Comparison of ENCODE assay signal across 27 mouse cellular contexts in the genomic region with DNA sequence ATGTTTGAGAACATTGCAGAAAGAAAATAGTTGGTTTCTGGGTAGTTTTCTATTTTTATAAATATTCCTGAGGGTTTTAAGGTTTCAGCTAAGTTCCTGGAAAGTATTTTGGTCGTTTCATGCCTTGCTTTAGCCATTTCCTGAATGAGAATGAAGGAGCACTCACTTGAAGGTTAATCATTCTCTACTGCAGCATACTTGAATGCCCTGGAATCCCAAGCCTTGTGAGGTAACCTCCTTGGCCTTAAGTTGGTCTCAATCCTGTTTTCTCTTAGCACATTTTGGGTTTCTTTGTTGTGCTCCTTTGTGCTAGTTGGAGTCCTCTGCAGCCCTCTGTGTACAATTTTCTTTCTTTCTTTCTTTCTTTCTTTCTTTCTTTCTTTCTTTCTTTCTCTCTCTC.
DNase-seq lines count a peak whose midpoint lies in the region; ATAC-seq and TF ChIP-seq lines count a peak whose summit lies in the region.
"Had no signal": no experiment of that assay in that cellular context is flagged by ENCODE, and none has a peak within 500 bp of the region (broad histone marks: within the 10 kb centered on the region; RNA-seq: fewer than 3 reads in every experiment).

No protein-coding gene starts in this region.

- no peaks in the 10 kb centered on the region for H3K9me3 ChIP-seq in kidney, postnatal 0 days (replicated peaks; ENCODE audit: low read length)
- no peaks in the 10 kb centered on the region for H3K9me3 ChIP-seq in lung, embryonic 16.5 days (ENCODE audit: control insufficient read depth, low read length)
- H3K9me3 ChIP-seq: embryonic facial prominence, embryonic 12.5 days; forebrain, embryonic 15.5 days; G1E; heart, embryonic 12.5 days; hindbrain, embryonic 13.5 days; limb, embryonic 12.5 days; liver, embryonic 15.5 days; midbrain, embryonic 10.5 days had no signal

- no peak overlapping the region for H3K4me3 ChIP-seq in kidney, adult 2 months (ENCODE audit: insufficient read depth, low read depth, low read length)
- H3K4me3 ChIP-seq in kidney, postnatal 0 days (replicated peaks; ENCODE audit: low read depth, low read length) = no peak overlapping the region
- no peak overlapping the region for H3K4me3 ChIP-seq in lung, embryonic 16.5 days (ENCODE audit: low read length)
- H3K4me3 ChIP-seq: embryonic facial prominence, embryonic 12.5 days; forebrain, embryonic 15.5 days; heart, adult 2 months; heart, embryonic 12.5 days; hindbrain, embryonic 13.5 days; limb, embryonic 12.5 days; liver, embryonic 15.5 days; midbrain, embryonic 10.5 days had no signal

- no peaks in the 10 kb centered on the region for H3K36me3 ChIP-seq in kidney, adult 2 months (ENCODE audit: control insufficient read depth, insufficient read depth, low read length)
- no peaks in the 10 kb centered on the region for H3K36me3 ChIP-seq in kidney, postnatal 0 days (ENCODE audit: insufficient read depth, low read length)
- H3K36me3 ChIP-seq in lung, embryonic 16.5 days (ENCODE audit: control insufficient read depth, insufficient read depth, low read length) = no peaks in the 10 kb centered on the region
- H3K36me3 ChIP-seq: embryonic facial prominence, embryonic 12.5 days; forebrain, embryonic 15.5 days; G1E; heart, embryonic 12.5 days; hindbrain, embryonic 13.5 days; limb, embryonic 12.5 days; liver, embryonic 15.5 days; midbrain, embryonic 10.5 days had no signal

- no peak for TF ChIP-seq POLR2A in kidney, adult 2 months (IDR thresholded peaks at IDR 0.05; ENCODE audit: low read depth, low read length)

- H3K27me3 ChIP-seq in kidney, adult 2 months (replicated peaks; ENCODE audit: control insufficient read depth, insufficient read depth, low read length) = no peaks in the 10 kb centered on the region
- H3K27me3 ChIP-seq in kidney, postnatal 0 days (ENCODE audit: insufficient read depth, low read length) = no peaks in the 10 kb centered on the region
- no peaks in the 10 kb centered on the region for H3K27me3 ChIP-seq in lung, embryonic 16.5 days (ENCODE audit: control insufficient read depth, insufficient read depth, low read depth, low read length)
- H3K27me3 ChIP-seq: embryonic facial prominence, embryonic 12.5 days; forebrain, embryonic 15.5 days; heart, embryonic 12.5 days; hindbrain, embryonic 13.5 days; limb, embryonic 12.5 days; liver, embryonic 15.5 days had no signal

- DNase-seq in kidney, adult 2 months = peak; percentile 69
- no peak for DNase-seq in kidney, postnatal 25 days
- DNase-seq in kidney, postnatal 0 days (ENCODE audit: low spot score) = peak; percentile 56
- DNase-seq in lung, postnatal 36 days = peak; percentile 71
- DNase-seq in ovary, postnatal 10 days (ENCODE audit: low spot score) = no peak
- no peak for DNase-seq in layer of hippocampus, postnatal 10 days (ENCODE audit: low spot score in 2 of 2)
- no peak for DNase-seq in thymus, postnatal 4 days
- DNase-seq: adrenal gland, postnatal 10 days; cerebellum, adult 9-10 months; cerebellum, postnatal 36 days; gastrocnemius, postnatal 36 days; heart, adult 2 months; heart, postnatal 4 days; layer of hippocampus, adult 9-11 months; thymus, adult 2 months; thymus, postnatal 36 days had no signal

- no peak overlapping the region for H3K9ac ChIP-seq in kidney, postnatal 0 days (ENCODE audit: low read depth, low read length)
- H3K9ac ChIP-seq in lung, embryonic 16.5 days (ENCODE audit: low read length) = no peak overlapping the region
- H3K9ac ChIP-seq: embryonic facial prominence, embryonic 12.5 days; forebrain, embryonic 15.5 days; heart, embryonic 12.5 days; hindbrain, embryonic 13.5 days; limb, embryonic 12.5 days; liver, embryonic 15.5 days had no signal

- 0% methylated on average over 1 of the region's 1 CpGs for WGBS in kidney, adult 2 months
- WGBS in kidney, postnatal 0 days = 15% methylated on average over 1 of the region's 1 CpGs
- 25% methylated on average over 1 of the region's 1 CpGs for WGBS in lung, embryonic 16.5 days

- no peak overlapping the region for H3K4me2 ChIP-seq in kidney, postnatal 0 days (ENCODE audit: low read length)
- H3K4me2 ChIP-seq in lung, embryonic 16.5 days (ENCODE audit: low read depth, low read length) = no peak overlapping the region
- H3K4me2 ChIP-seq: embryonic facial prominence, embryonic 12.5 days; forebrain, embryonic 15.5 days; heart, embryonic 12.5 days; hindbrain, embryonic 13.5 days; limb, embryonic 12.5 days; liver, embryonic 15.5 days had no signal

- peak overlapping the region; percentile 55; the same call in 1 of the 2 replicates for H3K27ac ChIP-seq in kidney, adult 2 months (ENCODE audit: insufficient read depth, low read depth, low read length)
- peak overlapping the region; percentile 69 for H3K27ac ChIP-seq in kidney, postnatal 0 days
- peak overlapping the region; percentile 81 for H3K27ac ChIP-seq in lung, embryonic 16.5 days (ENCODE audit: low read length)
- H3K27ac ChIP-seq: embryonic facial prominence, embryonic 12.5 days; forebrain, embryonic 15.5 days; heart, adult 2 months; hindbrain, embryonic 13.5 days; limb, embryonic 12.5 days; liver, embryonic 15.5 days; midbrain, embryonic 10.5 days had no signal

- H3K4me1 ChIP-seq in kidney, adult 2 months (ENCODE audit: control insufficient read depth, insufficient read depth, low read length) = no peaks in the 10 kb centered on the region; the same call in 1 of the 2 replicates
- no peaks in the 10 kb centered on the region for H3K4me1 ChIP-seq in kidney, postnatal 0 days (replicated peaks; ENCODE audit: insufficient read depth, low read length)
- H3K4me1 ChIP-seq in lung, embryonic 16.5 days (replicated peaks; ENCODE audit: control insufficient read depth, insufficient read depth, low read length) = no peaks in the 10 kb centered on the region
- H3K4me1 ChIP-seq: embryonic facial prominence, embryonic 12.5 days; forebrain, embryonic 15.5 days; heart, embryonic 12.5 days; hindbrain, embryonic 13.5 days; limb, embryonic 12.5 days; liver, embryonic 15.5 days; midbrain, embryonic 10.5 days had no signal

- ATAC-seq in kidney, postnatal 0 days (replicated peaks; ENCODE audit: low FRiP score, low read depth) = 0 out of 2 replicates have a peak, but pooled peaks have one; percentile 66
- peak; percentile 95 for ATAC-seq in lung, embryonic 16.5 days (ENCODE audit: low read depth)
- ATAC-seq: forebrain, embryonic 15.5 days; intestine, embryonic 16.5 days; midbrain, embryonic 16.5 days had no signal

- no peak for TF ChIP-seq CTCF in kidney, adult 2 months (conservative IDR thresholded peaks at IDR 0.05; ENCODE audit: insufficient read depth, insufficient read length, low read depth, low read length)
- TF ChIP-seq CTCF in kidney, postnatal 0 days (IDR thresholded peaks at IDR 0.05; ENCODE audit: low read depth) = no peak

Comparison
In these comparisons a context has a peak if more than half of its experiments do, and no peak if none do; other contexts are left out.
1. DNase-seq: peak in kidney, adult 2 months (single experiment), kidney, postnatal 0 days (single experiment) and lung, postnatal 36 days (single experiment); none in kidney, postnatal 25 days (0 of 2), ovary, postnatal 10 days (single experiment), layer of hippocampus, postnatal 10 days (0 of 2) and thymus, postnatal 4 days (single experiment).
2. Peak in every context shown above with its lines, with median percentiles within 50 percentile points of each other: H3K27ac ChIP-seq.